Mouse (Mus musculus) myocyte (in vitro differentiated cells): ENCODE measurements at regions not wholly inside any gene's neighbourhood (a gene's known extent, or its start where the extent isn't known, plus 50 kb on each side); places are given as distances from the start of the nearest gene placed in this dataset.

Source experiments
- H3K27me3 ChIP-seq: one replicate; pipeline ENCODE4 v1.6.1; 2011; ENCODE audit not compliant: control insufficient read depth, insufficient read depth, insufficient read length
- H3K36me3 ChIP-seq: one replicate; pipeline ENCODE4 v1.6.1; 2011; ENCODE audit not compliant: control insufficient read depth, insufficient read depth
- H3K4me2 ChIP-seq: one replicate; pipeline ENCODE4 v1.6.1; 2011; ENCODE audit warnings: low read depth, control low read depth
- H3K4me3 ChIP-seq: one replicate; pipeline ENCODE4 v1.5.1; 2011; ENCODE audit warnings: mild to moderate bottlenecking, control low read depth, moderate library complexity
- H3K79me2 ChIP-seq: one replicate; pipeline ENCODE4 v1.6.1; 2011; ENCODE audit not compliant: control insufficient read depth, insufficient read depth
- H3ac ChIP-seq: one replicate; pipeline ENCODE4 v1.6.1; 2011; ENCODE audit not compliant: control insufficient read depth, insufficient read length
- CEBPB ChIP-seq: IDR thresholded peaks from 2 replicates; pipeline ENCODE4 v1.6.1; 2011; ENCODE audit warnings: mild to moderate bottlenecking, moderate library complexity; ENCODE audit not compliant: poor library complexity, insufficient read depth, severe bottlenecking
- E2F4 ChIP-seq: IDR thresholded peaks from one replicate; pipeline ENCODE4 v1.6.1; 2011; ENCODE audit warnings: mild to moderate bottlenecking, control low read depth, moderate library complexity; ENCODE audit not compliant: insufficient read depth
- MAX ChIP-seq: IDR thresholded peaks from one replicate; pipeline ENCODE4 v1.6.1; 2011; ENCODE audit warnings: low read depth, mild to moderate bottlenecking, control low read depth
- MYOD1 ChIP-seq, 3 experiments: IDR thresholded peaks; one replicate each; pipeline ENCODE4 v1.6.1; 2011; ENCODE audit warnings: control low read depth in 2 of 3, low read depth in 2 of 3, mild to moderate bottlenecking in 2 of 3, moderate library complexity in 1 of 3; ENCODE audit not compliant: insufficient read length in 2 of 3, control insufficient read depth in 1 of 3
- MYOG ChIP-seq, 3 experiments: IDR thresholded peaks; one replicate each; pipeline ENCODE4 v1.6.1; 2011; ENCODE audit warnings: control low read depth in 2 of 3, low read depth in 2 of 3, mild to moderate bottlenecking in 2 of 3; ENCODE audit not compliant: insufficient read length in 2 of 3, control insufficient read depth in 1 of 3, insufficient read depth in 1 of 3
- POLR2A ChIP-seq: IDR thresholded peaks from one replicate; pipeline ENCODE4 v1.6.1; 2011; ENCODE audit warnings: low read depth, mild to moderate bottlenecking, control low read depth, moderate library complexity; ENCODE audit not compliant: insufficient read length
- POLR2AphosphoS2 ChIP-seq: IDR thresholded peaks from one replicate; pipeline ENCODE4 v1.6.1; 2011; ENCODE audit warnings: low read depth, control low read depth; ENCODE audit not compliant: insufficient read length
- REST ChIP-seq: IDR thresholded peaks from one replicate; pipeline ENCODE4 v1.6.1; 2011; ENCODE audit warnings: mild to moderate bottlenecking, control low read depth, moderate library complexity; ENCODE audit not compliant: insufficient read depth, insufficient read length
- SRF ChIP-seq: IDR thresholded peaks from one replicate; pipeline ENCODE4 v1.6.1; 2011; ENCODE audit warnings: low read depth; ENCODE audit not compliant: control insufficient read depth, insufficient read length
- TCF12 ChIP-seq: IDR thresholded peaks from one replicate; pipeline ENCODE4 v1.6.1; 2011; ENCODE audit warnings: mild to moderate bottlenecking, control low read depth; ENCODE audit not compliant: poor library complexity, insufficient read depth, severe bottlenecking
- TCF3 ChIP-seq: IDR thresholded peaks from one replicate; pipeline ENCODE4 v1.6.1; 2011; ENCODE audit warnings: low read depth, control low read depth; ENCODE audit not compliant: insufficient read length
- USF1 ChIP-seq: IDR thresholded peaks from one replicate; pipeline ENCODE4 v1.6.1; 2011; ENCODE audit warnings: low read depth, mild to moderate bottlenecking, control low read depth, moderate library complexity

DNA sequence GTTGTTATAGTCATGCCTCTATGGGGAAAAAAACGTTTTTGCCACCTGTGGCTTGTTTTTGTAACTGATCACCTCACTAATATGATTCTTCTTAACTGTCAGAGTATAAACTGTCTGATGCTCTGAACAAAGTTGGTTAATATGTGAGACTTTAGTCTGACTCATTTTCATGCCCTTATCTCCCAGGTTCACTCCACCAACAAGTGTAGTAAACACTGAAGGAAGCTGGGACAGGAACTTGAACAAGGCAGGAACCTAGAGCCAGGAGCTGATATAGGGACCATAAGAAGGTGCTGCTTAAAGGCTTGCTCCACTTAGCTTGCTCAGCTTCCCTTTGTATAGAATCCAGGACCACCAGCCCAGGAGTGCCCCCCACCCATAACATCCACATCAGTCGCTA lies 124.0 kb upstream of the Itga4 start:
- Histone ChIP-seq H3K79me2 (no peaks in the 10 kb centered on the region), H3K27me3 (no peaks in the 10 kb centered on the region), H3ac (no peak overlapping the region), H3K36me3 (no peaks in the 10 kb centered on the region), H3K4me3 (no peak overlapping the region), H3K4me2 (no peak overlapping the region)
- TF ChIP-seq USF1 (no peak), TCF12 (no peak), E2F4 (no peak), TCF3 (no peak), POLR2A (no peak), POLR2AphosphoS2 (no peak), SRF (no peak), CEBPB (no peak), REST (no peak), MAX (no peak), MYOG (IDR thresholded peaks at IDR 0.05; ENCODE audit: control insufficient read depth in 1 of 3, insufficient read depth in 1 of 3, insufficient read length in 2 of 3, low read depth in 2 of 3) (no peak), MYOD1 (IDR thresholded peaks at IDR 0.05; ENCODE audit: control insufficient read depth in 1 of 3, insufficient read length in 2 of 3, low read depth in 2 of 3) (no peak)

DNA sequence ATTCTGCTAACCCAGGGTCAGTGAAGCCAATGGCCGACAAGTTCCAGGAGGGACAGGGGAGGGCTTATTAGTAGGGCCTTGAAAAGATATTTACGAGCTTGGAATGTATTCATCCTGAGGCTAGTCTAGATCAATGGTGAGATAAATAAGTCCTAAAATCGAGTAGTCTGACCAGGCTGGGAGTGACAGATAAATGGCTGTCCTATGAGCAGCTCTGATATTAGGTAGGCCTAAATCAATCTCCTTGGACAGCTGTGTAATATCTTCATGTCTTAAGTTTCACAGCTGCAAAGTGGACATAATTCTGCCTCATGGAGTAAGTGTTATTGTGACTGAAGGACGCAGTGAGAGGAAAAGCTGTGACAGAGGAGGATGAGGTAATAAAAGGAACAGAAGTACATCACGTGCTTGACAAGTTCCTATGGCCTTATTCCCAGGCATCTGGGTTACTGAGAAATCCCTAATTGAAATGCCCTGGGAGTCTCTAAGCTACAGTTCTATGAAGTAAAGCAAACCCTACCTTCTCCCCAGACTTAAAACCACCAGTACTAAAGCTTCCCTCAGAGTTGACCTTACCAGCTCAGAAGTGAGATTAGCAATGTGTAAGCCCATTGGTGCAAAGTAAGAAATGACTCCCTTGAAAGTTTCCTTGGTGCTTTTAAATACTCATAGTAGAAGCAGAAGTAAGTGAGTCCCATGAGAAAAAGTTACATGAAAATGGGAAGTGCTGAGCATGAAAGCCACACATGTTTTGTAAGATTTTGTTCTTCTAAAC lies 123.3 kb upstream of the Itga4 start:
- TF ChIP-seq TCF12 (no peak), CEBPB (no peak)
- H3K36me3 ChIP-seq = no peaks in the 10 kb centered on the region
- no peaks in the 10 kb centered on the region for H3K27me3 ChIP-seq

DNA sequence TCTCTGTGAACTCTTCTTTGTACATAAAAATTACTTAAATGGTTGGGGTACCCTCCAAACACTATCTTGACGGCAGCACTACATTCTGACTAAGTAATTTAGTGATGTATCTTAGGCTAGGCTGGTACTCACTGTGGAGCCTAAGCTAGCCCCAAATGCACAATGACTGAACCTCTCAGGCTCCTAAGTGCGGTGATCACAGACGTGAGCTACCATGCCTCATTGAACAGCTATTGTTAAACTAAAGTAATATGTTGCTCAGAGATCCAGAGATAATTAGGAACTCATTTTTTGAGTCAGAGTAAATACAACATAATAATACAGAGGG lies 122.7 kb upstream of the Itga4 start:
- Histone ChIP-seq H3ac (no peak overlapping the region), H3K36me3 (no peaks in the 10 kb centered on the region), H3K79me2 (no peaks in the 10 kb centered on the region), H3K4me2 (no peak overlapping the region), H3K4me3 (no peak overlapping the region), H3K27me3 (no peaks in the 10 kb centered on the region)
- TF ChIP-seq REST (no peak), MYOG (IDR thresholded peaks at IDR 0.05; ENCODE audit: control insufficient read depth in 1 of 3, insufficient read depth in 1 of 3, insufficient read length in 2 of 3, low read depth in 2 of 3) (no peak), CEBPB (no peak), MAX (no peak), USF1 (no peak), POLR2A (no peak), E2F4 (no peak), TCF3 (no peak), SRF (no peak)

More for the DNA sequence above, 123.3 kb upstream of the Itga4 start:
- no peak overlapping the region for H3K4me3 ChIP-seq
- H3ac ChIP-seq = no peak overlapping the region
- H3K79me2 ChIP-seq = no peaks in the 10 kb centered on the region
- no peak overlapping the region for H3K4me2 ChIP-seq

DNA sequence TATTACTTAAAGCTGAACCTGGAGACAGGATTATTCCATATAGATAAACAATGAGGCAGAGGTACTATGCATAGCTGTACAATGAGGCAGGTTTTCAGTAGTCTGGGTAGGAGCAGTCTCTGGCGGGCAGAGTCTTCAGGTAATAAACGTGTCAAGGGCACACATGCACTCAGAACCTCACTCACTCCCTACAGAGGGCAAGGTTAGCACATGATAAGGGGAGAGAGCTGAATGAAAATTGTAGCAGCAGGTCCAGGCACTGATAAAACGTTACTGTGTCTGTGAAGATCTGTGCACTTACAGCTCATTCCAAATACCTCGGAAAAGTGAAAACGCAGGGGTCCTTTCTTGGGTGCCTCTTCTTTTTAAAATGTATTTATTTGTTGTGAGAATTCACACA lies 120.9 kb upstream of the Itga4 start:
- TF ChIP-seq MAX (no peak), REST (no peak), MYOD1 (IDR thresholded peaks at IDR 0.05; ENCODE audit: control insufficient read depth in 1 of 3, insufficient read length in 2 of 3, low read depth in 2 of 3) (no peak), E2F4 (no peak), USF1 (no peak), MYOG (IDR thresholded peaks at IDR 0.05; ENCODE audit: control insufficient read depth in 1 of 3, insufficient read depth in 1 of 3, insufficient read length in 2 of 3, low read depth in 2 of 3) (no peak), POLR2A (no peak), CEBPB (no peak), POLR2AphosphoS2 (no peak), TCF3 (no peak), TCF12 (no peak), SRF (no peak)
- H3K36me3 ChIP-seq = no peaks in the 10 kb centered on the region
- no peak overlapping the region for H3K4me2 ChIP-seq
- no peaks in the 10 kb centered on the region for H3K27me3 ChIP-seq
- H3K79me2 ChIP-seq = no peaks in the 10 kb centered on the region
- no peak overlapping the region for H3K4me3 ChIP-seq
- no peak overlapping the region for H3ac ChIP-seq

DNA sequence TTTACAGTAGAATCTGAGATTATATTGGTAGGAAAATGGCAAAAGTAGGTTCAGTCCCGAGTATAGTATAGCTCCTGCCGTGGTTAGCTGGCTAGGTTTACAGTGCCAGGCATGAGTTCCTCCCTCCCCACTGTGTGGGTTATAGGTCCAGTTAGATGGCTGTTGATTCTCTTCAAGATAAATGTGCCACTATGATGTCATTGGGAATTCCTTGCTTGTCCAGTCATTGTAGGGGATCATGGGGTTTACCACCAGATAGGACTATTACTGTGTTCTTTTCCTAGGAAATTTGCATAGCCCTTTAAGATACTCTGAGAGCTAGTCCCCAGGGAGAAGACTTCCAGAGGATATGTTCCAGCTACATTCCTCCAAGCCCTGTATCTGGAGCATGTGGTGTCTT lies 119.2 kb upstream of the Itga4 start:
- H3K4me3 ChIP-seq = no peak overlapping the region
- H3K27me3 ChIP-seq = no peaks in the 10 kb centered on the region

More for the DNA sequence above, 119.2 kb upstream of the Itga4 start:
- peak in 1 of 3 experiments; percentile 12 for TF ChIP-seq MYOD1 (IDR thresholded peaks at IDR 0.05; ENCODE audit: control insufficient read depth in 1 of 3, insufficient read length in 2 of 3, low read depth in 2 of 3)
- TF ChIP-seq MAX = no peak
- Histone ChIP-seq H3K36me3 (no peaks in the 10 kb centered on the region), H3K4me2 (no peak overlapping the region), H3K79me2 (no peaks in the 10 kb centered on the region), H3ac (no peak overlapping the region)
